ENCODE assay signal across 10 mouse cellular contexts in genomic region chr10:4593828-4594227, GRCm38 (mm10). TPM values are rescaled to one million over a fixed set of nuclear protein-coding genes. Genes with fewer than 3 reads are reported as not detected.
DNase-seq lines count a peak whose midpoint lies in the region; ATAC-seq and TF ChIP-seq lines count a peak whose summit lies in the region.
"Had no signal": no experiment of that assay in that cellular context is flagged by ENCODE, and none has a peak within 500 bp of the region (broad histone marks: within the 10 kb centered on the region; RNA-seq: fewer than 3 reads in every experiment).

No protein-coding gene starts in this region.

- no peaks in the 10 kb centered on the region for H3K27me3 ChIP-seq in forebrain, embryonic 14.5 days (replicated peaks; ENCODE audit: control insufficient read depth, insufficient read depth, low read length)
- H3K27me3 ChIP-seq in forebrain, embryonic 13.5 days = no peaks in the 10 kb centered on the region
- no peaks in the 10 kb centered on the region for H3K27me3 ChIP-seq in lung, postnatal 0 days (replicated peaks; ENCODE audit: insufficient read depth, low read length)
- H3K27me3 ChIP-seq: kidney, embryonic 15.5 days; midbrain, embryonic 12.5 days had no signal

- ATAC-seq in forebrain, embryonic 14.5 days = no peak
- ATAC-seq in forebrain, embryonic 13.5 days = no peak
- ATAC-seq in lung, postnatal 0 days = no peak

- H3K27ac ChIP-seq in forebrain, embryonic 14.5 days (ENCODE audit: low read depth, low read length) = no peak overlapping the region
- H3K27ac ChIP-seq in forebrain, embryonic 13.5 days = no peak overlapping the region
- no peak overlapping the region for H3K27ac ChIP-seq in lung, postnatal 0 days (ENCODE audit: low read length)
- H3K27ac ChIP-seq: kidney, embryonic 15.5 days; midbrain, embryonic 12.5 days had no signal

- H3K36me3 ChIP-seq in forebrain, embryonic 14.5 days (ENCODE audit: control insufficient read depth, insufficient read depth, low read length) = no peaks in the 10 kb centered on the region
- no peaks in the 10 kb centered on the region for H3K36me3 ChIP-seq in forebrain, embryonic 13.5 days (ENCODE audit: poor library complexity, severe bottlenecking)
- H3K36me3 ChIP-seq in lung, postnatal 0 days (ENCODE audit: insufficient read depth, low read length) = no peaks in the 10 kb centered on the region
- H3K36me3 ChIP-seq: kidney, embryonic 15.5 days; midbrain, embryonic 12.5 days had no signal

- H3K4me3 ChIP-seq in forebrain, embryonic 14.5 days (ENCODE audit: low read depth, low read length) = no peak overlapping the region
- no peak overlapping the region for H3K4me3 ChIP-seq in forebrain, embryonic 13.5 days
- no peak overlapping the region for H3K4me3 ChIP-seq in lung, postnatal 0 days (ENCODE audit: low read depth, low read length)
- H3K4me3 ChIP-seq: kidney, embryonic 15.5 days; midbrain, embryonic 12.5 days had no signal

- no peak for TF ChIP-seq EP300 in lung, postnatal 0 days (IDR thresholded peaks at IDR 0.05)

- WGBS in forebrain, embryonic 14.5 days = 74% methylated on average over 4 of the region's 4 CpGs
- 64% methylated on average over 4 of the region's 4 CpGs for WGBS in forebrain, embryonic 13.5 days
- WGBS in lung, postnatal 0 days = 64% methylated on average over 4 of the region's 4 CpGs

- TF ChIP-seq CTCF in lung, postnatal 0 days (IDR thresholded peaks at IDR 0.05) = peak; percentile 70

- no peak overlapping the region for H3K9ac ChIP-seq in forebrain, embryonic 14.5 days (ENCODE audit: low read length)
- no peak overlapping the region for H3K9ac ChIP-seq in forebrain, embryonic 13.5 days
- no peak overlapping the region for H3K9ac ChIP-seq in lung, postnatal 0 days (replicated peaks; ENCODE audit: low read depth)
- H3K9ac ChIP-seq: kidney, embryonic 15.5 days; midbrain, embryonic 12.5 days had no signal

- H3K9me3 ChIP-seq in forebrain, embryonic 14.5 days (replicated peaks; ENCODE audit: control insufficient read depth, low read length) = no peaks in the 10 kb centered on the region
- H3K9me3 ChIP-seq in forebrain, embryonic 13.5 days (replicated peaks) = no peaks in the 10 kb centered on the region
- H3K9me3 ChIP-seq in lung, postnatal 0 days (ENCODE audit: low read length) = no peaks in the 10 kb centered on the region
- H3K9me3 ChIP-seq: kidney, embryonic 15.5 days; midbrain, embryonic 12.5 days had no signal

- H3K4me2 ChIP-seq in forebrain, embryonic 14.5 days (ENCODE audit: low read length) = no peak overlapping the region
- H3K4me2 ChIP-seq in forebrain, embryonic 13.5 days = no peak overlapping the region
- H3K4me2 ChIP-seq in lung, postnatal 0 days (replicated peaks; ENCODE audit: low read depth, low read length) = no peak overlapping the region
- H3K4me2 ChIP-seq: kidney, embryonic 15.5 days; midbrain, embryonic 12.5 days had no signal

- no peaks in the 10 kb centered on the region for H3K4me1 ChIP-seq in forebrain, embryonic 14.5 days (ENCODE audit: control insufficient read depth, insufficient read depth, low read length)
- no peaks in the 10 kb centered on the region for H3K4me1 ChIP-seq in forebrain, embryonic 13.5 days
- H3K4me1 ChIP-seq in lung, postnatal 0 days (ENCODE audit: insufficient read depth, low read depth, low read length) = no peaks in the 10 kb centered on the region
- H3K4me1 ChIP-seq: midbrain, embryonic 12.5 days had no signal

- peak; percentile 10 for DNase-seq in forebrain, embryonic 14.5 days (ENCODE audit: low spot score)
- DNase-seq in lung, postnatal 0 days (ENCODE audit: low spot score) = peak; percentile 28
- DNase-seq in lung, postnatal 14 days = no peak
- DNase-seq in ZHBTc4 (ENCODE audit: low read depth, low spot score) = peak; percentile 25
- DNase-seq in retina, postnatal 7 days (ENCODE audit: low read depth, low spot score) = peak; percentile 2
- no peak for DNase-seq in adrenal gland, postnatal 36 days
- DNase-seq in neural tube, embryonic 10.5 days (ENCODE audit: extremely low spot score, low spot score) = no peak

RNA-seq across cellular contexts. Expression of gene Esr1, which starts 17.6 kb away (rescaled TPM):
- polyA plus RNA-seq in forebrain, embryonic 14.5 days (2014; fragmentation: Nextera tagmentation; extraction: Ambion mirVana) = 0.18 and 0.21 TPM in 2 replicates
- 0.04 TPM in 1 of 2 replicates, not detected in the other for polyA plus RNA-seq in forebrain, embryonic 13.5 days (2015; fragmentation: Nextera tagmentation; extraction: Ambion mirVana)
- 0.24 and 0.26 TPM in 2 replicates for polyA plus RNA-seq in lung, postnatal 0 days (2015; fragmentation: Nextera tagmentation; extraction: Ambion mirVana)
- total RNA-seq in adrenal gland, postnatal 36 days (2021) = 10 to 100 TPM; 14.3 to 15.0 TPM

Comparison
In these comparisons a context has a peak if more than half of its experiments do, and no peak if none do; other contexts are left out.
1. DNase-seq: peak in forebrain, embryonic 14.5 days (single experiment), lung, postnatal 0 days (single experiment), ZHBTc4 (single experiment) and retina, postnatal 7 days (single experiment); none in lung, postnatal 14 days (single experiment), adrenal gland, postnatal 36 days (0 of 2) and neural tube, embryonic 10.5 days (single experiment).